Mouse (Mus musculus): Measurements from ENCODE around the gene Sae1. TPM values are rescaled to one million over a fixed set of nuclear protein-coding genes. Genes with fewer than 3 reads are reported as not detected.

The Sae1 gene
- polyA plus RNA-seq, 1 experiment = 256 TPM

DNA sequence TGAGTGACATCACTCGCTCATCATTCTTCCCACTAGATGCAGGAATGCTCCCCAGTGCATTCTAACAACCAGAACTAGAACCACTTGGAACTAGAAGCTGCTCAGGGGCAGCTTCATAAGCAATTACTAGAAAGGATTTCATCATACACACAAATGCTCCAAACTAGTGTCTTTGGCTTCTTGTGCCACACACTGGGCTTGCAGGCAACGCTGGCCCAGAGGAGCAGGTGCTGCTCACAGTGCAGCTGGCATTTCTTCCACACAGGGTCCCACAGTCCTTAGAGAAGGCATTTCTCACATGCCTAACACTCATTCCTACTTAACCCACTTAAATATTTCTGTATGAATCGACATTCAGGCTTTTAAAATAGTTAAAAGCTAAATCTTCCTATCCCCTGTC, 30.0 kb downstream of the Sae1 start:
- no peak for TF ChIP-seq CTCF (IDR thresholded peaks at IDR 0.05; ENCODE audit: low read depth, low read length)
- no peak for TF ChIP-seq POLR2A (IDR thresholded peaks at IDR 0.05; ENCODE audit: insufficient read depth, low read length)
- no peak for TF ChIP-seq EP300 (IDR thresholded peaks at IDR 0.05; ENCODE audit: insufficient read depth, low read depth, low read length)
- Histone ChIP-seq H3K4me3 (ENCODE audit: low read depth, low read length) (no peak overlapping the region), H3K27ac (ENCODE audit: insufficient read depth, low read length) (no peak overlapping the region), H3K9me3 (replicated peaks; ENCODE audit: control insufficient read depth, insufficient read depth, low read length, poor library complexity, severe bottlenecking) (no peaks in the 10 kb centered on the region), H3K4me1 (ENCODE audit: control insufficient read depth, insufficient read depth, low read length) (no peaks in the 10 kb centered on the region), H3K36me3 (ENCODE audit: control insufficient read depth, insufficient read depth, low read length, poor library complexity, severe bottlenecking) (peaks cover 53% of the 10 kb centered on the region), H3K9ac (ENCODE audit: low read depth, poor library complexity, severe bottlenecking) (no peak overlapping the region), H3K27me3 (ENCODE audit: control insufficient read depth, insufficient read depth, low read length, poor library complexity, severe bottlenecking) (no peaks in the 10 kb centered on the region)

DNA sequence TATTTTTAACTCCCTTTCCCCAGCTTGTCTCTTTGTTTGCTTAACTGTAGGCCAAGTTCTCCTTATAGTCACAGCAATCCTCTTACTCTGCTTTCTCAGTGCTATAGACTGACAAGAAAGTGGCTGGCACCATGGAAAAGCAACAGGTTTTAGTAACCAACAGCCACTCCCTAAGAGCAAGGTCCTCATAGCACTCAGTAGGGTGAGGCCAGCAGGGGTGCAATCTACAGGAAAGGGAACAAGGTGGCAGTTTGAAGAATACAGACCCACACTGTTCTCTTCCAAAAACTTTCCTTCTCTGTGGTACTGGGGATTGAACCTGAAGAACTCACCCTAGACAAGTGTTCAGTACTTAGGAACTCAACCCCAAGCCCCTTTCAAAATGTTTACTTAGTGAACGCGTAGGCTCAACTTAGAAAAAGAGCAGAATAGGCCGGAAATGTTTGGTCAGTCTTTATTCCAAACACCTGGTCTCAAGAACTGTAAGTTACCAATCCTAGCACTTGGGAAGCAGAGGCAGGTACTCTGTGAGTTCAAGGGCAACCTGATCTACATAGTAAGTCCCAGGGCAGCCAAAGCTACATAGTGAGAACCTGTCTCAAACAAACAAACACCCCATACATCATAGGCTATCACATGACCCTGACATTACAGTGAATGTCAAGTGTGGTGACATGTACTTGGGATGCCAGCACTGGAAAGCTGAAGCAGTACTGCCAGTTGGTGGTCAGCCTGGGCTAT, 31.6 kb downstream of the Sae1 start:
- Histone ChIP-seq H3K36me3 (ENCODE audit: control insufficient read depth, insufficient read depth, low read length, poor library complexity, severe bottlenecking) (peaks cover 53% of the 10 kb centered on the region), H3K4me1 (ENCODE audit: control insufficient read depth, insufficient read depth, low read length) (no peaks in the 10 kb centered on the region), H3K9ac (ENCODE audit: low read depth, poor library complexity, severe bottlenecking) (no peak overlapping the region), H3K27ac (ENCODE audit: insufficient read depth, low read length) (no peak overlapping the region), H3K9me3 (replicated peaks; ENCODE audit: control insufficient read depth, insufficient read depth, low read length, poor library complexity, severe bottlenecking) (no peaks in the 10 kb centered on the region), H3K27me3 (ENCODE audit: control insufficient read depth, insufficient read depth, low read length, poor library complexity, severe bottlenecking) (no peaks in the 10 kb centered on the region), H3K4me3 (ENCODE audit: low read depth, low read length) (no peak overlapping the region)
- TF ChIP-seq POLR2A (IDR thresholded peaks at IDR 0.05; ENCODE audit: insufficient read depth, low read length) (no peak), EP300 (IDR thresholded peaks at IDR 0.05; ENCODE audit: insufficient read depth, low read depth, low read length) (no peak), CTCF (IDR thresholded peaks at IDR 0.05; ENCODE audit: low read depth, low read length) (no peak)

DNA sequence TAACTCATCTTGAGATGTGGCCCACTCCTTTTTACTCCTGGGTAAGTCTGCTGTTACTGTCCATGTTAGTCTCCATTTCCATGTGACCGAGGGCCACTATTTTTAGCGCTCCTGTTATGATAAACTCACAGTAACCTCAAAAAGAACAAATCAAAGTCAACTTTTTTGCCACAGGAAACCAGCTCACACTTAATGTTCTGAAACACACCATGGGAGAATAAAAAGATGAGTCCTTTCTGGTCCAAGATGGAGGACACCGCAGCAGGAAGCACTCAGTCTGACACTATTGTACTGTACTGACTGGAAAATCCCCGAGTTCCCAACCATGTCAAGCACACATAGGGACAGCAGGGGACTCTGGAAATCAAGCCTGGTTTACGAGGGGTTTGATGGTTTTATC, 37.6 kb downstream of the Sae1 start:
- TF ChIP-seq CTCF (IDR thresholded peaks at IDR 0.05; ENCODE audit: low read depth, low read length) (no peak), EP300 (IDR thresholded peaks at IDR 0.05; ENCODE audit: insufficient read depth, low read depth, low read length) (no peak), POLR2A (IDR thresholded peaks at IDR 0.05; ENCODE audit: insufficient read depth, low read length) (no peak)
- no peaks in the 10 kb centered on the region for H3K4me1 ChIP-seq (ENCODE audit: control insufficient read depth, insufficient read depth, low read length)
- H3K9ac ChIP-seq (ENCODE audit: low read depth, poor library complexity, severe bottlenecking) = no peak overlapping the region
- no peak overlapping the region for H3K4me3 ChIP-seq (ENCODE audit: low read depth, low read length)
- H3K9me3 ChIP-seq (replicated peaks; ENCODE audit: control insufficient read depth, insufficient read depth, low read length, poor library complexity, severe bottlenecking) = no peaks in the 10 kb centered on the region
- no peak overlapping the region for H3K27ac ChIP-seq (ENCODE audit: insufficient read depth, low read length)
- no peaks in the 10 kb centered on the region for H3K27me3 ChIP-seq (ENCODE audit: control insufficient read depth, insufficient read depth, low read length, poor library complexity, severe bottlenecking)
- H3K36me3 ChIP-seq (ENCODE audit: control insufficient read depth, insufficient read depth, low read length, poor library complexity, severe bottlenecking) = peaks cover 65% of the 10 kb centered on the region

DNA sequence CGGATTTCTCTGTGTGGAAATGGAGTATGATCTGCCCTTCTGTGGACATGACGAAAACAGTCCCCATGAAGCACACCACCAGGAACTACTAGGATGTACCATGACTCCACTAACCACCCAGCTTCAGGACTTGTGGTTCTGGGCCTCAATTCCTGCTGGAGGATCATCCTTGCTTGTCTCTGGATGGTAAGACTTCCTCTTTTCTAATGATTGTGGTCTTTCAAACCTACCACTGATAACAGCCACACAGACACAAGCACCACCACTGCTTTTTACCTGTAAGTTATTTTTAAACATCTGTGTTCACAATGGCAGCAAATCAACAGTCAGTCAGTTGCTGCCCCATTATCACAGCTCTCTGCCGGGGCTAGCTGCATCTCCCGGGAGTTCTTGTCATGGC, 42.3 kb downstream of the Sae1 start:
- no peaks in the 10 kb centered on the region for H3K4me1 ChIP-seq (ENCODE audit: control insufficient read depth, insufficient read depth, low read length)
- H3K4me3 ChIP-seq (ENCODE audit: low read depth, low read length) = no peak overlapping the region
- H3K9ac ChIP-seq (ENCODE audit: low read depth, poor library complexity, severe bottlenecking) = no peak overlapping the region
- TF ChIP-seq CTCF (IDR thresholded peaks at IDR 0.05; ENCODE audit: low read depth, low read length) (no peak), POLR2A (IDR thresholded peaks at IDR 0.05; ENCODE audit: insufficient read depth, low read length) (no peak), EP300 (IDR thresholded peaks at IDR 0.05; ENCODE audit: insufficient read depth, low read depth, low read length) (no peak)
- no peaks in the 10 kb centered on the region for H3K27me3 ChIP-seq (ENCODE audit: control insufficient read depth, insufficient read depth, low read length, poor library complexity, severe bottlenecking)
- no peak overlapping the region for H3K27ac ChIP-seq (ENCODE audit: insufficient read depth, low read length)
- H3K9me3 ChIP-seq (replicated peaks; ENCODE audit: control insufficient read depth, insufficient read depth, low read length, poor library complexity, severe bottlenecking) = no peaks in the 10 kb centered on the region
- H3K36me3 ChIP-seq (ENCODE audit: control insufficient read depth, insufficient read depth, low read length, poor library complexity, severe bottlenecking) = peaks cover 47% of the 10 kb centered on the region

DNA sequence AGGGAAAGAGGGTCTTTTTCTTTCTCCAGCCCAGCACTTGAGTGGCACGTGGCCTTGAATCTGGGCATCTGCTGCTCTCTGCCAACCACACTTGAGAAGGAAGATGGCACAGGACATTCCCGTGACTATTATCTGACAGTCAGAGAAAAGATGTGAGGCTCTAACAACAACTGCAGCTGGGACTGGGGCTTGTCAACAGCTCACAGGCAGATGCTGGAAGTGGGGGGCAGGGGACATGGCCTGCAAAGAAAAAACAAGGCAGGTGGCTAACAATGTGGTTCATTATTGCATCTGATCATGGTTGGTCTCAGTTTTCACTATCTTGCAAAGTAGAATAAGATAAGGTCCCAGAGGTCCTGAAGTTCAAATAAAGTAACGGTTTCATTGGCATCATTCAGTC, 43.0 kb downstream of the Sae1 start:
- Histone ChIP-seq H3K9me3 (replicated peaks; ENCODE audit: control insufficient read depth, insufficient read depth, low read length, poor library complexity, severe bottlenecking) (no peaks in the 10 kb centered on the region), H3K4me1 (ENCODE audit: control insufficient read depth, insufficient read depth, low read length) (no peaks in the 10 kb centered on the region), H3K9ac (ENCODE audit: low read depth, poor library complexity, severe bottlenecking) (no peak overlapping the region), H3K27ac (ENCODE audit: insufficient read depth, low read length) (no peak overlapping the region), H3K36me3 (ENCODE audit: control insufficient read depth, insufficient read depth, low read length, poor library complexity, severe bottlenecking) (peaks cover 40% of the 10 kb centered on the region), H3K27me3 (ENCODE audit: control insufficient read depth, insufficient read depth, low read length, poor library complexity, severe bottlenecking) (no peaks in the 10 kb centered on the region), H3K4me3 (ENCODE audit: low read depth, low read length) (no peak overlapping the region)
- TF ChIP-seq CTCF (IDR thresholded peaks at IDR 0.05; ENCODE audit: low read depth, low read length) (no peak), POLR2A (IDR thresholded peaks at IDR 0.05; ENCODE audit: insufficient read depth, low read length) (no peak), EP300 (IDR thresholded peaks at IDR 0.05; ENCODE audit: insufficient read depth, low read depth, low read length) (no peak)

DNA sequence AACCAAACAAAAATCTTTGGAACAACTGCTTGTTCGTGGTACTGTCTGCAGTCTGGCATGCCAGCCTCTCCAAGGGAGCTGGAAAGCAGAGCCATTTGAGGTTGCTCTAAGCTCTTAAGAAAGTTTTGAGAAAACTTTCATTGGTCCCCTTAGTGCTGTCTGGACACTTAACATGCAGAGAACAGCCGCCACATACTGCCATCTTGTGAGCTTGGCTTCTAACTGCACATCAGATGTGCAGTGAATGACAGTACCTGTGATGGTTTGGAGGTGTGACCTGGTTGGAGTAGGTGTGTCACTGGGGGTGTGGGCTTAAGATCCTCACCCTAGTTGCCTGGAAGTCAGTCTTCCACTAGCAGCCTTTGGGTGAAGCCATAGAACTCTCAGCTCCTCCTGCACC, 49.9 kb downstream of the Sae1 start:
- Histone ChIP-seq H3K4me3 (ENCODE audit: low read depth, low read length) (no peak overlapping the region), H3K4me1 (ENCODE audit: control insufficient read depth, insufficient read depth, low read length) (no peaks in the 10 kb centered on the region), H3K9ac (ENCODE audit: low read depth, poor library complexity, severe bottlenecking) (no peak overlapping the region), H3K27ac (ENCODE audit: insufficient read depth, low read length) (no peak overlapping the region), H3K27me3 (ENCODE audit: control insufficient read depth, insufficient read depth, low read length, poor library complexity, severe bottlenecking) (no peaks in the 10 kb centered on the region), H3K9me3 (replicated peaks; ENCODE audit: control insufficient read depth, insufficient read depth, low read length, poor library complexity, severe bottlenecking) (no peaks in the 10 kb centered on the region), H3K36me3 (ENCODE audit: control insufficient read depth, insufficient read depth, low read length, poor library complexity, severe bottlenecking) (peaks cover 44% of the 10 kb centered on the region)
- TF ChIP-seq CTCF (IDR thresholded peaks at IDR 0.05; ENCODE audit: low read depth, low read length) = no peak
- no peak for TF ChIP-seq POLR2A (IDR thresholded peaks at IDR 0.05; ENCODE audit: insufficient read depth, low read length)
- no peak for TF ChIP-seq EP300 (IDR thresholded peaks at IDR 0.05; ENCODE audit: insufficient read depth, low read depth, low read length)

All from ES-Bruce4 (cell line).